Mouse (Mus musculus) urinary bladder, postnatal 4 days (tissue): ENCODE data around the gene Gm266.

ENCODE experiments used
- DNase-seq, 2 experiments: peaks; one replicate each; pipeline ENCODE4 v3.0.0; 2021 to 2022; ENCODE audit warnings: low spot score in 2 of 2

Gm266 gene

GRCm38 (mm10) chr12:111436640-111437039 is 49.0 kb downstream of the Gm266 start:
- DNase-seq = no peak

- DNase-seq = no peak
Observed at GRCm38 (mm10) chr12:111436170-111436569, 49.5 kb downstream of the Gm266 start.

- no peak for DNase-seq
Observed at GRCm38 (mm10) chr12:111434745-111435327, 50.8 kb downstream of the Gm266 start.
